Mouse (Mus musculus) neural tube, embryonic 13.5 days (tissue): ENCODE measurements around the gene Pidd1. TPM values are rescaled to one million over a fixed set of nuclear protein-coding genes. Genes with fewer than 3 reads are reported as not detected.

ENCODE experiments used
- ATAC-seq: fragments of 200-750 bp; cut with Nextera tagmentation; 2 replicates; pipeline ENCODE4 v1.8.0; 2017; ENCODE audit warnings: low read depth, mild to moderate bottlenecking, moderate TSS enrichment, moderate library complexity
- H3K27ac ChIP-seq: fragments of 300-500 bp; sonication (generic); replicated peaks from 2 replicates; pipeline ENCODE4 v1.5.1; 2015; ENCODE audit warnings: moderate library complexity, mild to moderate bottlenecking, inconsistent platforms
- H3K27me3 ChIP-seq: fragments of 300-500 bp; sonication (generic); 2 replicates; pipeline ENCODE4 v1.6.1; 2015; ENCODE audit warnings: mild to moderate bottlenecking, inconsistent platforms
- H3K36me3 ChIP-seq: fragments of 300-500 bp; sonication (generic); 2 replicates; pipeline ENCODE4 v1.6.1; 2015; ENCODE audit warnings: mild to moderate bottlenecking, inconsistent platforms
- H3K4me1 ChIP-seq: fragments of 300-500 bp; sonication (generic); replicated peaks from 2 replicates; pipeline ENCODE4 v1.6.1; 2015; ENCODE audit warnings: inconsistent platforms
- H3K4me2 ChIP-seq: fragments of 300-500 bp; sonication (generic); 2 replicates; pipeline ENCODE4 v1.6.1; 2015; ENCODE audit warnings: inconsistent platforms, mild to moderate bottlenecking, moderate library complexity
- H3K4me3 ChIP-seq: fragments of 300-500 bp; sonication (generic); 2 replicates; pipeline ENCODE4 v1.5.1; 2015; ENCODE audit warnings: mild to moderate bottlenecking, inconsistent platforms
- H3K9ac ChIP-seq: fragments of 300-500 bp; sonication (generic); 2 replicates; pipeline ENCODE4 v1.6.1; 2015; ENCODE audit warnings: moderate library complexity, mild to moderate bottlenecking, inconsistent platforms
- H3K9me3 ChIP-seq: fragments of 300-500 bp; sonication (generic); 2 replicates; pipeline ENCODE4 v1.6.1; 2016; ENCODE audit warnings: inconsistent platforms
- WGBS: fragments of 180-500 bp; shearing (Covaris S2); methylation state at CpG from one replicate; pipeline ENCODE4 v1.1.7; 2015; 5-methylcytosine and 5-hydroxymethylcytosine counted together
- polyA plus RNA-seq: library from polyadenylated mRNA; unstranded; fragments of >200 nt; fragmentation: Nextera tagmentation; extraction: Ambion mirVana; gene quantifications from 2 replicates; pipeline ENCODE4 v1.2.1, GENCODE M21; 2015

Gene Pidd1
- polyA plus RNA-seq, 1 experiment from 2014 or later, result 3.9 TPM

DNA sequence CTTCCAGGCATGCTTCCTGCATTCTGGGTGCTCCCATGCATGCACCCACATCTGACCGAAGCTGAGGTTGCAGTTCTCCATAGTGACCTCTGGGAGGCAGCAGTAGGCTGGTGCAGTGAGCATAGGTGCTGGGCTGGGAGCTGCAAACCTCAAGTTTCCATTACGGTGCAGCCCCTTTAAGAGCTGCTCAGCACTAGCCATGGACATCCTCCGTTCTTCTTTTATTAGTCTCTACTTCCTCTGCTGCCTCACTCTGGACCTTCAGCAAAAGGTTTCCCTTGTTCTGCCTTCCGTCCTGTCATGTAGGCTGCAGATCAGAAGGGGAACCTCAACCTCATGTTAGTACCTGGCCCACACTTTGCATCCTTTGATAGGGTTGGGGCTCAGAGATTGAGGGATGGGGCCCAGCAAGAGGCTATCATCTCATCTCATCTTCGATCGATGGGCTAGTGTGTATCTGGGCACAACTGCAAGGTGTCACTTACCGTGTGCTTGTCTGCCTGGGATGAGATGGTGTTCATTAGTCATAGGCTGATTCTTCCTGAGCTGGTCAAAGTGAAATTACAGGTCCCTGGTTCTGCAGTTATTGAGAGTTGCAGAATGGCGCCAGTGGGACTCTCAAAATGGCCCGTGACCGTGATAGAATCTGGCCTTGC is 37.1 kb upstream of the Pidd1 start:
- peaks cover 38% of the 10 kb centered on the region for H3K27me3 ChIP-seq
- peaks cover 73% of the 10 kb centered on the region for H3K4me1 ChIP-seq
- 5% methylated on average over 10 of the region's 10 CpGs for WGBS
- peak overlapping the region; percentile 89 for H3K4me2 ChIP-seq
- H3K4me3 ChIP-seq, result peak overlapping the region; percentile 62
- H3K9ac ChIP-seq, result peak overlapping the region; percentile 80
- peak overlapping the region; percentile 62 for H3K27ac ChIP-seq
- H3K36me3 ChIP-seq, result no peaks in the 10 kb centered on the region
- no peaks in the 10 kb centered on the region for H3K9me3 ChIP-seq
- peak; percentile 30 for ATAC-seq

DNA sequence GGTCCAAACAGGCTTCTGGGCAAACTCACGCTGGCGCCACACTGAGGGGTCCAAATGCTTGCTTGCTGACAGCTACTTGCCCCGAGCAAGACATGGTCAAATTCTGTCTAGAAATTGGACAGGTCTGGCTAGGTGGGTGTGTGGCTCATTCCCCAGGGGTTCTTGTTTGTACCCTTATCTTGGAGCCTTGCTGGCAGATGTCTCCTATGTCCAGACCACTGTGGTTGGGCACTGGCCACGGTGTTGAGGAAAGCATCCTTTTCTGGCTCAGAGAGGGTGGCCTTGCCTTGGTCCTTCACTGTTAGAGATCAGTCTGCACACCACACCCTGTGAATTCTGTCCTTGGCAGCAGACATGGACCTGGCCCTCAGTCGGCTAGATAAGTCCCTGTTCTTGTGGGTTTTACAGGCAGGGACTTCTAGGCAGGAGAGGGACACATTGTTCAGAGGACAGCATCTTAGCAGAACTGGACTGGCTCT is 34.5 kb upstream of the Pidd1 start:
- no peak overlapping the region for H3K4me2 ChIP-seq
- 70% methylated on average over 5 of the region's 5 CpGs for WGBS
- no peak overlapping the region for H3K4me3 ChIP-seq

DNA sequence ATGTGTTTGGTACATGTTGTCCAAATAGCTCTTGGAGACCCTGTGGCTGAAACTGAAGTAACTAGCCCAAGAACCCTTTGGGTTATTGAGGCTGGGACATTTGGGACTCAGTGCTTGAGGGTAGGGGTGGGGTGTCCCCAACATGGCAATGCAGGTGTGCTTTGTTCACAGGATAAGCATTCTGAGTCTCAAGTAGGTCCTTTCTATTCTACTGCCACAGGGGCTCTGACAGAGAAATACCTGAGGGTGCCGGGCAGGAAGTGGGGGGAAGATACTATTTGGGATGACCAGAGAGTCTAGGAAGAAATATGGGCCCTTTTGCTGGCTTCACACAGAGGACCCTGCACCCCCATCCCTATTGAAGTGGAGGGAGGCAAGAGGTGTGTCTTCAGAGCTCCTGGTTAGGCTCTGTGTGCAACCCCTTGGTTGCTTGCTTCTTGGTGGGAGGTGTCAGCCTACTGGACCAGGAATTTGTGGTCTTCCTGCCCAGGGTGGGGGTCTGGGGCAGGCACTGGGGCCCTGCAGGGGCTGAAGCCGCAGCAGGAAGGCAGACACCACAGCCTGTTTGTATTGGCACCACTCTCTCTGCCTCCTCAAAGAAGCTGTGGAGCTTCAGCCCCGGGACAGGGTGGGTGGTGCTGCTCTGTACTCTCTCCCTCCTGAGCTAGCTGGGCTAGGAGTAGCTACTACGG is 33.9 kb upstream of the Pidd1 start:
- 61% methylated on average over 4 of the region's 4 CpGs for WGBS
- Histone ChIP-seq H3K9me3 (no peaks in the 10 kb centered on the region), H3K27ac (peak overlapping the region; percentile 38; the same call in 1 of the 2 replicates), H3K4me1 (peaks cover 61% of the 10 kb centered on the region), H3K4me3 (no peak overlapping the region), H3K4me2 (peak overlapping the region; percentile 94; the same call in 1 of the 2 replicates), H3K36me3 (peaks cover 2% of the 10 kb centered on the region), H3K9ac (0 out of 2 replicates have a peak overlapping the region, but pooled peaks have one; percentile 5), H3K27me3 (peaks cover 31% of the 10 kb centered on the region)
- ATAC-seq, result no peak

More for the DNA sequence above, 34.5 kb upstream of the Pidd1 start:
- no peak for ATAC-seq
- Histone ChIP-seq H3K9me3 (no peaks in the 10 kb centered on the region), H3K4me1 (peaks cover 66% of the 10 kb centered on the region), H3K36me3 (no peaks in the 10 kb centered on the region), H3K27ac (peak overlapping the region; percentile 38; the same call in 1 of the 2 replicates), H3K27me3 (peaks cover 37% of the 10 kb centered on the region), H3K9ac (0 out of 2 replicates have a peak overlapping the region, but pooled peaks have one; percentile 17)

DNA sequence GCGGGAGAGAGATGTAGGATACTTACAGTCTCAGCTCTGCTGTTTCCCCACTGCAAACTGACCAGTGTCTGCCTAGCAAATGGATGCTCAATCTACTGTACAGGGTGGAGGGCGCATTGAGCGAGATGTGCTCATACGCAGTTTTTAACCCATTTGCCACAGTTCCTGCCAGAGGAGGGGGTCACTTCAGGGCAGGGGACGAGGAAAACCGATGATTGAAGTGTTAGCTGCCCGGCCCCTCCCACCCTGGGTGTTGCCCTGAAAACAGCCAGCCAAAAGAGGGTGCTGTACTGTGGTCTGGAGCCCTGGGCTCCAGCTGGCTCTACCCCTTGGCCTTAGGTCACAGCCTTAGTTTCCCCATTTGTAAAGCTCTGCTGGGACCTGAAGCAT is 33.2 kb upstream of the Pidd1 start:
- Histone ChIP-seq H3K27me3 (peaks cover 29% of the 10 kb centered on the region), H3K9me3 (no peaks in the 10 kb centered on the region), H3K9ac (peak overlapping the region; percentile 56), H3K27ac (peak overlapping the region; percentile 70), H3K4me2 (peak overlapping the region; percentile 94), H3K4me3 (peak overlapping the region; percentile 59; the same call in 1 of the 2 replicates), H3K36me3 (peaks cover 10% of the 10 kb centered on the region), H3K4me1 (peaks cover 54% of the 10 kb centered on the region)
- no peak for ATAC-seq
- 19% methylated on average over 7 of the region's 7 CpGs for WGBS

DNA sequence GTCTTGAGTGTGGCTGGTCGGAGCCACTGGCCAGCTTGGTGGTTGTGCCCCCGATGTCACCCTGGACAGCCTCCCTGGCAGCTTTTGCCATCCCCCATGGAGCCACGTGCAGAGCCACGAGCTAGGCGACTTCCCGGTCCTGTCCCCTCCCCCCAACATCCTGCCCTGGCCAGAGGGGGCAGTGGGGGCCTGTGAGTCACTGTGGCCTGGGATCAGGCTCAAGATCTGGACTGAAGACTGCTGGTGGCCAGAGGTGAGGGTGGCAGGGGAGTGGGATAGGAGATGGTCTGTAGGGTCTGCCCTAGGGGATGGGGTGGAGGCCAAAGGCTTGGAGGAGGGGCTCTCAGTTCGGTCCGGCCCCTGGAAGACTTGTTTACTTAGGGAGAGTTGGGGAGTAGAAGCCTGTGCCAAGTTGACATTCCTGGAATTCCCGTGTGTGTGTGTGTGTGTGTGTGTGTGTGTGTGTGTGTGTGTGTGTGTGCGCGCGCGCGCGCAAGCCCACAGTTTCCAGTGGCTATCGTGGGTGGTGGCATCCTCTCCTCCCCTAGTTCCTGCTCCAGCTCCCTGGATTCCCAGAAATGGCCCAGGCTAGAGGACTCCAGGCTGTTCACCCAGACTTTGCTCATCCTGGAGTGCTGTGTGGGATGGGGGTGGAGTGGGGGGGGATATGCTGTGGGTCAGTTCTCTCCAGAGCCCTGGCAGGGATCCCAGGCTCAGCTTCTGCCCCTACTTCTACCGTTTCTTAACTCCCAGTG is 32.6 kb upstream of the Pidd1 start:
- Histone ChIP-seq H3K4me2 (peak overlapping the region; percentile 94), H3K9me3 (no peaks in the 10 kb centered on the region), H3K4me3 (peak overlapping the region; percentile 59), H3K4me1 (peaks cover 50% of the 10 kb centered on the region), H3K27me3 (peaks cover 29% of the 10 kb centered on the region), H3K36me3 (peaks cover 14% of the 10 kb centered on the region), H3K9ac (peak overlapping the region; percentile 56), H3K27ac (peak overlapping the region; percentile 70)
- ATAC-seq, result peak; percentile 17; the same call in 1 of the 2 replicates
- 6% methylated on average over 15 of the region's 17 CpGs for WGBS

DNA sequence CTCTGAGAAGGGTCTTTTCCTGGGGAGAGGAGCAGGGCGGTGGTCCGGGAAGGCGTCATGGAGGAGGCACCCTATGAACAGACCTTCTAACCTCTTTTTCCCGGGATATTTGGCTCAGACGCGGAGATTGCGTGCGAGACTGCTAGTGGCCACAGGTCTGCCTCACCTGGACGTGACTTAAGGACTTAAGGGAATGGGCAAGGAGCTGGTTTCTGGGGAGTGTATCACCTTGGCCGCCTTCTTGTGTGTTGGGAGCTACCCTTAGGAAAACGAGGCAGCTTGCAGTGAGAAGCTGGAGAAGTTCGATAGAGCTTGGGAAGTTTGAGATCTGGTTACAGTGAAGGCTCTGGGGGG is 32.0 kb upstream of the Pidd1 start:
- WGBS, result under 1% methylated on average over 12 of the region's 12 CpGs

DNA sequence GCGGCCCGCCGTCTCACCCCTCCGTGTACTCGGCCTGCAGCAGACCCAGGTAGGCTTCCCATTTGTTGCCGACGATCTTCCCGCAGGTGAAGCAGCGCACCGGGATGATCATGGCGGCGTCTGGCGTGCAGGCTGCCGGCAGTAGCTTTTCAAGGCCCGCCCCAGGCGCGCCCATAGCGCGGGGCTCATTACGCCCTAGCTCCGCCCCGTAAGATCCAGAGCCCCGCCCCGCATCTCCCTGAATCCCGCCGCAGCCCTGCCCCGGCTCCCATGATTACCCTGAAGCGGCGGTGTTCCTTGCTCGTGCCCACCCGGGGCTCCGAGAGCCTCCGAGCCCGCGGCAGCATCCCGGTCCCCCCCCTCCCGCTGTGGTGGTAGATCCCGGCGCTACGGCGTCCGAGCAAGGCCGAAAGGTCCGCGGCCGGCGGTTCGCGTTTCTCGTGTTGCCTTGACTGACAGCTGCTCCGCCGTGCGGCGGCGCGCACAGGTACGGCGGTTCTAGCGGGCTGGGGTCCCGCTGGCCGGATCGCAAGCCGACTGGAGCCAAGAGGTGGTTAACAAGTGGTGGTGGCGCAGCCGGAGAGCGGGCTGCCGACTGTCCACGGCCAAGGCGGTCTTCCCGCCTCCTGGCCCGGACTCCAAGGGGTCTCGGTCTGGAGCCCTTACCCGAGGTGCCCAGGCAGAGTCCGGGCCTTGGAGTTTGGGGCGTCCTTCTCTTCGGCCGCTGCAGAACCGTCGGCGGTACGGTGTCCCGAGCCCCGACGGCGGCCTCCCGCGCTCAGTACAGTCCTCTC is 31.4 kb upstream of the Pidd1 start, which contains the start of the genes Polr2l and Tspan4:
TSS of gene Polr2l (minus strand) at position 122 of the 794 bp plus-strand sequence.
TSS of gene Tspan4 (plus strand) at position 230 of the 794 bp plus-strand sequence.
- under 1% methylated on average over 87 of the region's 87 CpGs for WGBS
- H3K9me3 ChIP-seq, result no peaks in the 10 kb centered on the region
- peak within 1 kb of the TSS; percentile 94 for H3K4me2 ChIP-seq
- peak within 1 kb of the TSS; percentile 88 for H3K27ac ChIP-seq
- H3K4me1 ChIP-seq, result peaks cover 49% of the 10 kb centered on the region
- H3K27me3 ChIP-seq, result peaks cover 29% of the 10 kb centered on the region
- ATAC-seq, result peak; percentile 81
- peaks cover 26% of the 10 kb centered on the region for H3K36me3 ChIP-seq
- H3K4me3 ChIP-seq, result peak within 1 kb of the TSS; percentile 59
- H3K9ac ChIP-seq, result peak within 1 kb of the TSS; percentile 82

More for the DNA sequence above, 32.0 kb upstream of the Pidd1 start:
- peaks cover 49% of the 10 kb centered on the region for H3K4me1 ChIP-seq
- H3K36me3 ChIP-seq, result peaks cover 20% of the 10 kb centered on the region
- peak overlapping the region; percentile 82 for H3K9ac ChIP-seq
- H3K4me2 ChIP-seq, result peak overlapping the region; percentile 94
- peak overlapping the region; percentile 59 for H3K4me3 ChIP-seq
- ATAC-seq, result peak; percentile 0; the same call in 1 of the 2 replicates
- no peaks in the 10 kb centered on the region for H3K9me3 ChIP-seq
- H3K27me3 ChIP-seq, result peaks cover 29% of the 10 kb centered on the region
- H3K27ac ChIP-seq, result peak overlapping the region; percentile 61

DNA sequence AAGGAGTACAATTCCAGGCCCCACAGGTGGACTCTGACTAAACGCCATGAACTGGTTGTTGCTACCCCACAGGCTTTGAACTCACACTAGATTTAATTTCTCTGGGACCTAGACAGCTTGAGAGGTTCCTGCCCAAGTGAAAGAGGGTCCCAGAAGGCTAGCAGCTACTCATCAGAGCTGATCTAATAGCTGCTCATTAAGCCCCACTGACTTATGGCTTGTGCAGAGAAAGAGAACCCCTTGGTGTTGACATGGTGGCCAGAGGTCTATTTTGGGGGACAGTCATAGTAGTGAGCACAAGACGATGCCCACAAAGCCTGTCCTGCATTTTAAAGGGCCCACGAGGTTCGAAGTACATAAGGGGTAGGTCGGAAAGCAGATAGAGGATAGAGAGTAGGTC is 30.3 kb upstream of the Pidd1 start:
- Histone ChIP-seq H3K9me3 (no peaks in the 10 kb centered on the region), H3K27me3 (peaks cover 29% of the 10 kb centered on the region), H3K27ac (0 out of 2 replicates have a peak overlapping the region, but pooled peaks have one; percentile 88), H3K36me3 (peaks cover 34% of the 10 kb centered on the region), H3K4me1 (peaks cover 59% of the 10 kb centered on the region), H3K4me3 (peak overlapping the region; percentile 59), H3K9ac (peak overlapping the region; percentile 82), H3K4me2 (peak overlapping the region; percentile 94)
- ATAC-seq, result no peak
- 7% methylated on average over 5 of the region's 5 CpGs for WGBS

DNA sequence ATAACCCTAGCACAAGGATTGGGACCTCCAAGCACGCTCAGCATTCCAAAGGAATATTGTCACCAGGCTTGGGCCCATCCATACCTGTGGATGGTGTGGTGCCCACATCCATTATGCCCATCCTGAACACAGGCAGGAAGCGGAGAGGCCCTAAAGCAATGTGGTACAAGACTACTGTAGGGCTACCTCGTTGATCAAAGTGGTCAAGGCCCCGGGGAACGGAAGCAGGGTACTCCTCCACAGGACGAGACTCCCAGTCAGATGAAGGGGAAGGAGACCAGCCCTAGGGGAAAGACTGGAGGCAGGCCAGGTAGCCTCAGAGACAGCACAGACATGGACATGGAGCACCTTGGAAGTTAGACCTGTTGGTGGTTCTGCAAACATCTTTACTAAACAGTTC is 28.9 kb upstream of the Pidd1 start:
- H3K9ac ChIP-seq, result no peak overlapping the region
- no peak overlapping the region for H3K4me3 ChIP-seq
- H3K36me3 ChIP-seq, result peaks cover 34% of the 10 kb centered on the region
- no peak for ATAC-seq
- no peak overlapping the region for H3K4me2 ChIP-seq
- no peak overlapping the region for H3K27ac ChIP-seq
- peaks cover 22% of the 10 kb centered on the region for H3K27me3 ChIP-seq
- H3K9me3 ChIP-seq, result no peaks in the 10 kb centered on the region
- WGBS, result 92% methylated on average over 6 of the region's 6 CpGs
- H3K4me1 ChIP-seq, result peaks cover 72% of the 10 kb centered on the region

DNA sequence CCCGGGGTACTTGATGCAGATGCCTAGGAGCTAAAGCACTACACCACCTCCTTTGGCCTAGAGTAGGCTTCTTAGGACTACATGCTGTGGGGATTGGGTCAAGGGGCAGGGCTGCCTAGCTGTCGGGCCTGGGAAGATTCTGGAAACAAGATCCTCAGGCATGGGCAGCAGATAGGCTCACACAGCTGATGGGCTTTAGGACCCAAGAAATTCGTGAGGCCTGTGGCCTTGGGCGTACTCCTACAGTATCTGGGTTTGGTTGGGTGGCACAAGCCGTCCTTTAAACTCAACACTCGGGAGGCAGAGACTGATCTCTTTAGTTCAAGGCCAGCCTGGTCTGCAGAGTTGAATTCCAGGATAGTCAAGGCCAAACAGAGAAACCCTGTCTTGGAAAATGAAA is 28.4 kb upstream of the Pidd1 start:
- Histone ChIP-seq H3K4me1 (peaks cover 71% of the 10 kb centered on the region), H3K36me3 (peaks cover 34% of the 10 kb centered on the region), H3K4me3 (no peak overlapping the region), H3K9ac (0 out of 2 replicates have a peak overlapping the region, but pooled peaks have one; percentile 17), H3K27me3 (peaks cover 16% of the 10 kb centered on the region), H3K27ac (no peak overlapping the region), H3K9me3 (no peaks in the 10 kb centered on the region), H3K4me2 (no peak overlapping the region)
- no peak for ATAC-seq
- 85% methylated on average over 6 of the region's 6 CpGs for WGBS

DNA sequence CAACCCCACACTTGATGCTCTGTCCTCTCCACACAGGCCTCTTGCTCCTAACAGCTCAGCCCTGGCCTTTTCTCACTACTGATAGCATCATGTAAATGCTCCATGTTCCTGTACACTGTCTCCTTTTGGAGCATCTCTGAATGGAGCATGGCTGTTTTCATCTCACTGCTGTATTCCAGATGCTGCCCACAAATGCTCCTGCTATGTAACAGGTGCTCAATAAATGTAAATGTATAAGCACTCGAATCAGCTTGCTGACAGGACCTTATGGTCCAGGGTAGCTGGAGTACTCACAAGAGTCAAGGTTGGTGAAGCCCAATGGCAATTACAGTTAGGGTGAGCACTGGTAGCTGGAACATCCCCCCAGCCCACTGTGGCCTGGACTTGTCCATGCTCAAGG is 27.4 kb upstream of the Pidd1 start:
- Histone ChIP-seq H3K27ac (no peak overlapping the region), H3K27me3 (peaks cover 16% of the 10 kb centered on the region), H3K4me2 (no peak overlapping the region), H3K9me3 (no peaks in the 10 kb centered on the region), H3K9ac (no peak overlapping the region), H3K4me1 (peaks cover 70% of the 10 kb centered on the region), H3K36me3 (peaks cover 34% of the 10 kb centered on the region), H3K4me3 (no peak overlapping the region)
- no peak for ATAC-seq
- 96% methylated on average over 1 of the region's 1 CpGs for WGBS
